Mouse (Mus musculus): Measurements from ENCODE around the gene Lactb. TPM values are rescaled to one million over a fixed set of nuclear protein-coding genes. Genes with fewer than 3 reads are reported as not detected.

Lactb gene
- polyA plus RNA-seq (2021; fragmentation: Nextera tagmentation): 3.5 and 15.8 TPM in 2 replicates
- long read RNA-seq, experiment 1, partial matches to known transcripts: 0 of 2 reads
- long read RNA-seq, experiment 1, other reads (novel, unspliced or antisense): 2 of 2 reads
- long read RNA-seq, experiment 2, partial matches to known transcripts: 7 of 7 reads
- long read RNA-seq, experiment 2, other reads (novel, unspliced or antisense): 0 of 7 reads

DNA sequence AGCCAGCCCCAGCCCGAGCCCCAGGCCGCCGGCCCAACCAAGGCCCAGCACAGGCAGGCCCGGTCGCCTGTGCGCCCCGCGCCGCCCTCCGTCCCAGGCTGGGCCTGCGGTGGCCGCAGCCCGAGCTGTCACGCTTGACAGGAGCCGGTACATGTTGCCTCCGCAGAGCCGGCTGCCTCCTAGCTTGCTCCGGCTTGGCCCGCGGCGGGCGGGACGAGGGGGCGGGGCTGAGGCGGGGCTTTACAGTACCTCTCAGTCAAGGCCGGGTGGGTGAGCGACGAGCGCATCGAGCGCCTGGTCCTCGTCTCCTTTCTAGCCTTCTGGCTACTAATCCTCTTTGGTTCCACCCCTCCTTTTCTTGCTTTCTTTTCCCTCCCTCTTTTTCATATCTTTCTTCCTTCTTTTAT lies at the start of gene Lactb:
Gene Lactb, minus strand, starts transcription at position 246 of the 407 bp plus-strand sequence.

DNA sequence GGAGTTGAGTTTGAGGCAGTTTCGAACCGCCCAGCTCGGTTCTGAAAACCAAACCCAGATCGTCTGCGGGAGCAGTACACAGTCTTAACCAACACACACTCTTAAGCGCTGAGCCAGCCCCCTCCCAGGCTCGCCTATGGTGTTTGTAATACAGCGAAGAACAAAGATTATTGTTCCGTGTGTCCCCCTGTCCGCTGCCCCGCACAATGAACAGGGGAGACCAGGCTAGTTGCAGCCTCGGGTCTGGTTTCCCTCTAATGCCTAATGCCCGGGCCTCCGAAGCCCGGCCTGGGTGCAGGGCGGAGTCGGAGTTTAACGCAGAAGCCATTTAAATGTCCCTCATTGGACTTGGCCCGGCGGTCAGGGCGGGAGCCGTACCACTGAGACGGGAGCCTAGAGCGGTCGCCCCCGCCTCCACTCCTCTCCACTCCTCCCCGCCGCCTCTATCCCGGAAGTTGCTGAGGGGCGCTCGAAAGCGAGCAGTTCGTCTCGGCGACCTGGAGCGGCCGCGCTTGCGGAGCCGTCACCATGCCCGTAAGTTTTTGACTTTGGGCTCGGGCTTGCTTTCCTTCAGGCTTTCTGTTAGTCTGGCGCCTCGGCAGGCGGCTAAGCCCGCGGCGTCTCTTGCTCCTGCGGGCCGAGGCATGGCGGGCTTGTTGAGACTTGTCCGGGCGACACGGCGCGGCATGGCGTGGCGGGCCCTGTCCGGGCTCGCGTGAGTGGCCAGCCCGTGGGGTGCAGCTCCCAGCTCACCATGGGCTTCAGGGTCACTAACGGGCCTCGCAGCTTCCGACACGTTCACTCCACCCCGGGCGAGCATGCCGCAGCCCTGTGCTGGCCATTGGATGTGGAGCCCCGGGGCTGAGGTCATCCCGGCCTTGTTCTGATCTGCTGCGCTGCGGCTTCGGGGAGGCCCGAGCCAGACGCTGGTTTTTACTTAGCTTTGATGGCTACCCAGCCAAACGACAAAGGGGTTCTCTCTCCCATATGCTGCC lies 29.3 kb downstream of the Lactb start, which contains the start of gene Rps27l:
Gene Rps27l, plus strand, starts transcription at position 440 of the 995 bp plus-strand sequence.

DNA sequence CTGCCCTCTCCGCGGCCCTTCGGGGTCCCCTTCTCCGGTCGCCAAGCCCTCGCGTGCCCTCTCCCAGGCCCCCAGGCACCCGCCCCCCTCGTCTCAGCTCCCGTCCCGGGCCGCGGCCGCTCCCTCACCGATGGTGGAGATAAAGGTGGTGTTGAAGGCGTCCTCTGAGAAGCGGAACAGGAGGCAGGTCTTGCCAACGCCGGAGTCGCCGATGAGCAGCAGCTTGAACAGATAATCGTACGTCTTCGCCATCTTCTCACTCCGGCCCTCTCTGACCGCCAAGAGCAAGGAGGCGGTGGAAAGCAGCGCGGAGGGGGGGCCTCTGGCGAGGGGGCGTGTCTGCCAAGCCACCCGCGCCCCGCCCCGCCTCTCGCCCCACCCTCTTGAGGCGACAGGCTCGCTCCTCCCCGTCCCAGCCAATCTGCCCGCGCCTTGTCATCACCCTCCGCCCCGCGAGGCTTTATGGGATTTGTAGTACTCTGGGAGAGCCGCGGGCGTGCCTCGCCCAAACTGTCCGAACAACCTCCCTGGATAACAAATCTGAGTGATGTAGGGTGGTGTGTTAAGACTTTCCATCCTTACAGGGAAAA lies 55.8 kb downstream of the Lactb start, which contains the start of gene Rab8b:
Gene Rab8b, minus strand, starts transcription at position 306 of the 590 bp plus-strand sequence.

Other genes with a start within 250 kb of the Lactb start
- 8.7 and 11.5 TPM in 2 replicates for gene Aph1b, start 180.0 kb downstream of the Lactb start, polyA plus RNA-seq (2021; fragmentation: Nextera tagmentation)
- 0.10 TPM in 1 of 2 replicates, not detected in the other for gene Gm10647, start 178.4 kb downstream of the Lactb start, polyA plus RNA-seq (2021; fragmentation: Nextera tagmentation)
- 7.2 and 10.6 TPM in 2 replicates for gene Aph1c, start 140.8 kb downstream of the Lactb start, polyA plus RNA-seq (2021; fragmentation: Nextera tagmentation)
- 8.2 and 9.2 TPM in 2 replicates for gene Rab8b, start 55.8 kb downstream of the Lactb start, polyA plus RNA-seq (2021; fragmentation: Nextera tagmentation)
- gene Rps27l, start 29.4 kb downstream of the Lactb start, polyA plus RNA-seq (2021; fragmentation: Nextera tagmentation): 117 and 130 TPM in 2 replicates
- 261 and 268 TPM in 2 replicates for gene Tpm1, start 73.9 kb upstream of the Lactb start, polyA plus RNA-seq (2021; fragmentation: Nextera tagmentation)